Mouse (Mus musculus): ENCODE results near the gene Magi2. TPM values are rescaled to one million over a fixed set of nuclear protein-coding genes. Genes with fewer than 3 reads are reported as not detected.

The Magi2 gene
- polyA plus RNA-seq, 1 experiment from 2014 or later = 2.4 TPM

DNA sequence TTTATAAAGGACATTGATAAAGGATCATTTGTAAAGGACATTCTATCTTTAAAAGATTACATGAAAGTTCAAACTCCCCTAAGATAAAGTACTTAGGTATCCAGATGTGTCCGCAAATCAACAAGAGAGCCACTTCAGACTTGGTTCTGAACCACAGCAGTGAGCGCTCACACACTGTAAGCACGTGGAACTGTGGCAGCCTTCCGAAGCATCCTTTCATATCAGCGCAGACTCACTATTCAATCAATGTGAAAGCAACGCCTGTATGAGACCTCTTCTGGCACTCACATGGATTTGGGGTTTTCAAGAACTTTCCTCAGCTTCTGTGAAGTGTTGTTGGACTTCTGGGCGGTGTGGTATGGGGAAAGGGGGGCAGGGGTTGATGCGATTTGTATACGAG, 970.6 kb downstream of the Magi2 start:
- ATAC-seq (no peak), DNase-seq (ENCODE audit: low read depth, low spot score) (no peak)
- CTCF ChIA-PET = no interaction called here
- in situ Hi-C loops (cut with MboI; ENCODE audit: low pct_unique_long_range_greater_than_20kb) = no loop called here
- peaks cover 5% of the 10 kb centered on the region for H3K27me3 ChIP-seq
- POLR2A ChIA-PET = no interaction called here
- TF ChIP-seq CTCF (IDR thresholded peaks at IDR 0.05) = no peak

DNA sequence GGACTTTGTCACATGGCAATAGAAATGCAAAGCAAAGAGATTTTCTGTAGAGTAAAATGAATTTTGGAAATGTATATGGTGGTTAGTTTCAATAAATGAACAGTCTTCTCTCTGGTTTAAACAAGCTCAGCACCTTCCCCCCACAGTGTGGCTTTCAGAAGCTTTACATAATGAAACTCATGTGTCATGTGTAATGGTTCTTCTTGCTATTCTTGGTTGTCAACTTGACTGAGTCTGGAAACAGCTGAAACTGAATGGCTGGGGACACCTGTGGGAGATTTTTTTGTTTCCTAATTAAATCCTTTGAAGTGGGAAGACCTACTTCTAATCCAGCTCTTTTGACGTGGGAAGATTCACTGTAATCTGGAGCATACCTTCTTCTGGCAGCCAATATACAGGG, 974.5 kb downstream of the Magi2 start:
- DNase-seq (ENCODE audit: low read depth, low spot score) = no peak
- in situ Hi-C loops (cut with MboI; ENCODE audit: low pct_unique_long_range_greater_than_20kb) = no loop called here
- ChIA-PET CTCF (no interaction called here), POLR2A (no interaction called here)
- ATAC-seq = no peak
- TF ChIP-seq CTCF (IDR thresholded peaks at IDR 0.05) = no peak
- H3K27me3 ChIP-seq = peaks cover 5% of the 10 kb centered on the region

DNA sequence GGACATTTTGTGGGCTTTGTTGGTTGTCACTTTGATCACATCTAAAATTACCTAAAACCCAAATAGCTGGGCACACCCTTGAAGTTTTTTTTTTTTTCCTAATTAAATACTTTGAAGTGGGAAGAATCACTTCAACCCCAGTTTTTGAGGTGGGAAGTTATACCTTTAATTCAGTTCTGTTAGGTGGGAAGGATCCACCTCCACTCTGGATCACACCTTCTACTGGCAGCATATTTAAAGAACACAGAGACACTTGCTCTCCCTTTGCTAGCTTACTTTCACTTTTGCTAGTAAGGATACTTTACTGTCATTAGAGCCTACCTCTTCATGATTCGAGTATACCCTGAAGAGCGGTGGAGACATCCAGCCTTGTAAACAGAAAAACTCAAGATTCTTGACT, 981.3 kb downstream of the Magi2 start:
- CTCF ChIA-PET = no interaction called here

DNA sequence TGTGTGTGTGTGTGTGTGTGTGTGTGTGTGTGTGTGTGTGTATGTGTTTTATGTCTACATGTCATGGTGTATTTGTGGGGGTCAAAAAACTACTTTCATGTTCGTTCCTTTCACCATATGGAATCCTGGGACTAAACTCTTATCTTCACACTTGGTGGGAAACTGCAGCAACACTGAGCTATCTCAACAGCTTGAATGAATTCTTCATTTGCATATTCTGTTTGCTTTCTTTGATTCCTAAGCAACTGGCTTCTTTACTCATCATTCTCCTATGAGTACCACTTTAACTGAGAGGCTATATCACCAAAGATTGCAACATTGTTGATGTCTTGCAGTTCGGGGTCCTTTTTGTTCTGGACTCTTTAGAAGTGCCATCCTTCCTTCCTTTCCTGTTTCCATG, 986.5 kb downstream of the Magi2 start:
- no peaks in the 10 kb centered on the region for H3K27me3 ChIP-seq
- ATAC-seq (no peak), DNase-seq (ENCODE audit: low read depth, low spot score) (no peak)
- in situ Hi-C loops (cut with MboI; ENCODE audit: low pct_unique_long_range_greater_than_20kb) = no loop called here
- TF ChIP-seq CTCF (IDR thresholded peaks at IDR 0.05) = no peak
- CTCF ChIA-PET = no interaction called here
- POLR2A ChIA-PET = no interaction called here

More for the DNA sequence above, 981.3 kb downstream of the Magi2 start:
- POLR2A ChIA-PET = no interaction called here
- in situ Hi-C loops (cut with MboI; ENCODE audit: low pct_unique_long_range_greater_than_20kb) = no loop called here
- no peak for DNase-seq (ENCODE audit: low read depth, low spot score)
- no peak for ATAC-seq
- no peak for TF ChIP-seq CTCF (IDR thresholded peaks at IDR 0.05)
- H3K27me3 ChIP-seq = peaks cover 5% of the 10 kb centered on the region

DNA sequence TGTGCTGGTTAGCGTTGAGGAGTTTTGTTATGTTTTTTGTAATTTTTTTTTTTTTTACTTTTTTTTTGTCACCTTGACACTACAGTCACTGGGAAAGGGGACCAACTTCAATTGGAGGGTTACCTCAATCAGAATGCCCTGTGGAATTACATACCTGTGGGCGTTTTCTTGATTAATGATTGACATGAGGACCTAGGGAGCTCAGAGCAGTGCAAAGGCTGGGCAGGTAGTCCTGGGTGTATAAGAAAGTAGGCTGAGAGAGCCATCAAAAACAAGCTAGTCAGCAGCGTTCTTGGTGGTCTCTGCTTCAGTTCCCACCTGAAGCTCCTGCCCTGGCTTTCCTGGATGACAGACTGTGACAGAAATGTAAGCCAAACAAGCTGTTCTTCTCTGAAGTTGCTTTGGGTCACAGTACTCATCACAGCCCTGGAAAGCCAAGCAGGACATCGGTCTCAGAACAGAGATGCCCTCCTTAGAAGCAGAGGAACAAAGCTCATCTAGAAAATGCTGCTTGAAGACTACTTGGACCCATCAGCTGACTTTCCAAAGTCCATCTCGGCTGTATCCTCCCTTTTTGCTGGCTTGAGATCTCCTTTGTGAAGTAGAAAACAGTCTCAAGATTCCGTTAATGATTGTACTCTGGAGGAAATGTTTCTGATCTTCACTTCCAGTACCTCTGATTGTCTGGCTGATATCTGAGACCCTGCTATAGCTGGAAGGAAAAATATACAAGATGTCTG, 999.8 kb downstream of the Magi2 start:
- in situ Hi-C loops (cut with MboI; ENCODE audit: low pct_unique_long_range_greater_than_20kb) = no loop called here
- peaks cover 59% of the 10 kb centered on the region for H3K27me3 ChIP-seq
- CTCF ChIA-PET = no interaction called here
- no peak for TF ChIP-seq CTCF (IDR thresholded peaks at IDR 0.05)
- no peak for DNase-seq (ENCODE audit: low read depth, low spot score)
- ATAC-seq = no peak
- POLR2A ChIA-PET = no interaction called here

DNA sequence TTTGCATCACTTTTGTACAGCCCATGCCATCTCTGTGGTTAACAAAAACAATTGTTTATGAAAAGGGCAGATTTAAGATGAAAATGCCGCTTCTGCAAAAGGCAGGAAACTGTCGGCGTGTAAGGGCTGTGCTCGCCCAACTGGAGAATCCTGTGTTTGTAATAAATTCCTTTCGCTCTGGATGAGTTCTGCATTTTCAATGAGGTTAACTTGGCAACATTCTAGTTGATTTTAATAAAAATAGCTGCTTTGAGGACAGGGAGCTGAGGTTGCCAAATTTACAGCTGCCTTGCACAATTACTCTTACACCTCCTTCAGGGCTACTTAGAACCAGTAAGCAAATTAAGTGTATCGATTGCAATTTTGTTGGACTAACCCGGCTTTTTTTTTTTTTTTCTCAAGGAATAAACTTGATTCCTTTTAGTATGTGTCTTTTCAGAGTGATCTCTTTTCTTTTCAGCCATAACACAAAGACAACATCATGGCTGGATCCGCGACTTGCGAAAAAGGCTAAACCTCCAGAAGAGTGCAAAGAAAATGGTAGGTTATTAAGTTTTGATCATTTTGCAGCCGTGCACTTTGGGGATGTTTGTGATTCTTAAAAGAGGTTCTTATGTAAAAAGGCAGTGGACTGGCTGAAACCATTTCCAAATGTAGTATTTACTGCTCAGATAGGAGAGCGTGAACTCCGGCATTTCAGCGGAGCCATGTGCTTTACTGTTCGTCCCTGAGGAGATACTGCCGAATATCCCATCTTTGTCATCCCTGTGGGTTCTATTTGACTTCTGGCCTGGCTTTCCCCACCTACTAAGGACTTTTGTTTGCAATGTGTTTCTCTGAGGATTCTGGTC, 1001.3 kb downstream of the Magi2 start:
- DNase-seq (ENCODE audit: low read depth, low spot score) (no peak), ATAC-seq (no peak)
- H3K27me3 ChIP-seq = peaks cover 55% of the 10 kb centered on the region
- ChIA-PET CTCF (no interaction called here), POLR2A (no interaction called here)
- TF ChIP-seq CTCF (IDR thresholded peaks at IDR 0.05) = no peak
- in situ Hi-C loops (cut with MboI; ENCODE audit: low pct_unique_long_range_greater_than_20kb) = no loop called here

DNA sequence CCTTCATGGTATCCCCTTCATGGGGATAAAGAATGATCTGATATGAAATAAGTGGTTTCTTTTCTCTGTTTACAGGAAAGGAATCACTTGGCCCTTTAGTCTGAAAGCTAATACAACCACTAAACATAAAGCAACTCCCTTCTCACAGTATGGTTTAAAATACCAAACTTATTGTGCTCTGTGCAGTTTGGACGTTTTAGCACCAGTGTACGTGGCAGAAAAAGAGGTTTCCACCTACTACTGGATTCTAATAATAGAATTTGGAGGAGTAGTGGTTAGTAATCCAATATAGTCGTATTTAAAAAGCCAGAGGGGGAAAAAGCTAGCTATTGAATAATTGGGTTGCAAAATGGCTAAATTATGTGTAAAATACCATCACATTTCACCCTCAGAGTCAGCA, 1005.1 kb downstream of the Magi2 start:
- peaks cover 42% of the 10 kb centered on the region for H3K27me3 ChIP-seq
- CTCF ChIA-PET = no interaction called here
- DNase-seq (ENCODE audit: low read depth, low spot score) (no peak), ATAC-seq (no peak)
- in situ Hi-C loops (cut with MboI; ENCODE audit: low pct_unique_long_range_greater_than_20kb) = no loop called here
- no peak for TF ChIP-seq CTCF (IDR thresholded peaks at IDR 0.05)
- POLR2A ChIA-PET = no interaction called here

DNA sequence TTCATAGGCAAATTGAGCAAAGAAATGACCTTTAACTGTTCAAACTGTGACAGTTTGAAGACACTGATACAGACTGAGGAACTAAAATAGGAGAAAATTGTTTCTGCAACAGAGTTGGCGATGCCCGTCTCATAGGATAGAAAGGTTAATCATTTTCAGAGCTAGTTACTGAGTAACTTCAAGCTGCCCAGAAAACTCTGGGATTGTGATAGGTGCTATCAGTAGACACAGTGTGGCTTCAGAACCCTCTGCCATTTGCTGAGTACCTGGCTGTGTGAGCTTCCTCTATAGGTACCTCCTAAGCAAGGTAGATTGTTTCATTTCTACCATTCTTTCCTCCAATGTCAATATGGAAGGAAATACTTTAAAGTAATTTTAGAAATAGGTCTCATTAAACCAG, 1014.7 kb downstream of the Magi2 start:
- ChIA-PET CTCF (no interaction called here), POLR2A (no interaction called here)
- no peak for ATAC-seq
- no peak for DNase-seq (ENCODE audit: low read depth, low spot score)
- in situ Hi-C loops (cut with MboI; ENCODE audit: low pct_unique_long_range_greater_than_20kb) = no loop called here
- no peak for TF ChIP-seq CTCF (IDR thresholded peaks at IDR 0.05)
- no peaks in the 10 kb centered on the region for H3K27me3 ChIP-seq

DNA sequence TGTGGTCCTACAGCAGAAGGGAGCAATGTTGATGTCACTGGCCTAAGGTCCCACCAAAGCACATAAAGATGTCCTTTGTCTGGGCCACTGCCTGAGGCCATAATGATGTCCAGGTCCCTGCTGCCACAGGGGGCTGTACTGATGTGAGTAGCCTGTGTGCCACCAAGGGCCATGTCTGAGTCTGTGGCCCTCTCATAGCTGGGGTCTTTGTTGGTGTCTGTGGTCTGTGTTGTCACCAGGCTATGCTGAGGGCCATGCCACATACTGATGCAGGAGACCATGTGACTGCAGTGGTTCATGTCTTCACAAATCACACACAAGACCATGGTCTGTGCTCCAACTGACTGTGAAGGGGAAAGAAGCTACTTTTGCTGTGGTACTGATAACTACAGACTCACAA, 1015.7 kb downstream of the Magi2 start:
- CTCF ChIA-PET = no interaction called here
- in situ Hi-C loops (cut with MboI; ENCODE audit: low pct_unique_long_range_greater_than_20kb) = no loop called here
- POLR2A ChIA-PET = no interaction called here
- no peak for TF ChIP-seq CTCF (IDR thresholded peaks at IDR 0.05)
- ATAC-seq = no peak
- no peaks in the 10 kb centered on the region for H3K27me3 ChIP-seq
- DNase-seq (ENCODE audit: low read depth, low spot score) = no peak

DNA sequence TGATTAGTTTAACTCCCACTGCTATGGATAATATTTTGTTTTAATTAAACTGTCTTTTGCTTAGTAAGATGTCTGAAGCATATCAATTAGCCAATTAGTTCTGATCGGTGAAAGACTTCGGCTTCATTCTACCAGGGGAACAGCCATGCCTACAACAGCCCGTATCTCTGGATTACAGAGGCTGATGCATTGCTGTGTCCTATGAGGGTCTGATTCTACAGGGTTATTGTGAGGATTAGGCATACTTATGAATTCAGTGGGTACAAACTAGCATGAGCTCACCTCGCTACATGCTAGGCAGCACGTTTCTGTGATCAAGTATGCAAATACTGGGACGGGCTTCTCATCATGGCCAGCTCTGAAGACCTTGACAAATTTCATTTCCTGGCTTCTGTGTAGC, 1022.5 kb downstream of the Magi2 start:
- ChIA-PET POLR2A (no interaction called here), CTCF (interaction anchor here (1.1 kb wide), 1 partner anchor 11 kb away, joined by 4 read pairs; no protein-coding TSS in a partner anchor)
- TF ChIP-seq CTCF (IDR thresholded peaks at IDR 0.05) = no peak
- ATAC-seq = no peak
- H3K27me3 ChIP-seq = no peaks in the 10 kb centered on the region
- no peak for DNase-seq (ENCODE audit: low read depth, low spot score)
- in situ Hi-C loops (cut with MboI; ENCODE audit: low pct_unique_long_range_greater_than_20kb) = no loop called here

DNA sequence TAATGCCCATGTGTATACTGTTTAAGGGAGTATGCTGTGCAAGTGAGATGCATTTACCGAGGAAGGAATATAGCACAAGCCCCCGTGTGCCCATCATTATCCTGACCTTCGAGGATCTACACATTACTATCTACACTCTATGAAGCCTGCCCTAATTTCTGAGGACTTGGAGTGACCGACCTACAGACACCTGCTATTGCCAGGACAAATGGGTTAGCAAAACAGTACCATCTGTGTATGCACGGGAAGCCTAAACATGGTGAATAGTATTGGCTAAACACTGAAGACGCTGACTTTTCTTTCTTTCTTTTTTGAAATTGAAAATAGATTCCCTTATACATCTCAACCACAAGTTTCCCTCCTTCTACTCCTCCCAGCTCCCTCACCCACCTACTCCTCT, 1024.7 kb downstream of the Magi2 start:
- in situ Hi-C loops (cut with MboI; ENCODE audit: low pct_unique_long_range_greater_than_20kb) = no loop called here
- DNase-seq (ENCODE audit: low read depth, low spot score) (no peak), ATAC-seq (no peak)
- TF ChIP-seq CTCF (IDR thresholded peaks at IDR 0.05) = no peak
- CTCF ChIA-PET = no interaction called here
- H3K27me3 ChIP-seq = no peaks in the 10 kb centered on the region
- POLR2A ChIA-PET = no interaction called here

All from Patski (cell line).